Mouse (Mus musculus) right cerebral cortex, adult 18-20 months (tissue): ENCODE data around the gene Ube2e3.

Experiments
- DNase-seq: peaks from one replicate; pipeline ENCODE4 v3.0.0; 2022; ENCODE audit warnings: mixed read lengths

Ube2e3 gene

GRCm38 (mm10) chr2:78867726-78868510 is at the start of gene Ube2e3:
Gene Ube2e3, plus strand, starts transcription at chr2:78868124.
- no peak for DNase-seq

- no peak for DNase-seq
These were observed 38.0 kb upstream of the Ube2e3 start for GRCm38 (mm10) chr2:78829887-78830286.

GRCm38 (mm10) chr2:78841494-78842224 is 26.3 kb upstream of the Ube2e3 start:
- DNase-seq = no peak

GRCm38 (mm10) chr2:78844365-78844764 is 23.6 kb upstream of the Ube2e3 start:
- no peak for DNase-seq

- no peak for DNase-seq
These were observed 22.6 kb upstream of the Ube2e3 start for GRCm38 (mm10) chr2:78845274-78845673.

- DNase-seq = no peak
These were observed 22.2 kb upstream of the Ube2e3 start for GRCm38 (mm10) chr2:78845717-78846116.

- no peak for DNase-seq
These were observed 13.6 kb upstream of the Ube2e3 start for GRCm38 (mm10) chr2:78854315-78854714.

- DNase-seq = no peak
These were observed 9.3 kb upstream of the Ube2e3 start for GRCm38 (mm10) chr2:78858628-78859027.

- DNase-seq = no peak
These were observed 8.4 kb upstream of the Ube2e3 start for GRCm38 (mm10) chr2:78859266-78860087.

GRCm38 (mm10) chr2:78860088-78860372 is 7.9 kb upstream of the Ube2e3 start:
- no peak for DNase-seq

GRCm38 (mm10) chr2:78864116-78864515 is 3.8 kb upstream of the Ube2e3 start:
- no peak for DNase-seq

GRCm38 (mm10) chr2:78864866-78865265 is 3.1 kb upstream of the Ube2e3 start:
- DNase-seq = no peak

- DNase-seq = peak; percentile 63
These were observed 559 bp downstream of the Ube2e3 start for GRCm38 (mm10) chr2:78868511-78868854.

GRCm38 (mm10) chr2:78868951-78869720 is 1.2 kb downstream of the Ube2e3 start:
- DNase-seq = peak; percentile 80

- DNase-seq = no peak
These were observed 2.0 kb downstream of the Ube2e3 start for GRCm38 (mm10) chr2:78869721-78870442.

- DNase-seq = peak; percentile 13
These were observed 2.6 kb downstream of the Ube2e3 start for GRCm38 (mm10) chr2:78870443-78871025.

GRCm38 (mm10) chr2:78871971-78872860 is 4.3 kb downstream of the Ube2e3 start:
- peak; percentile 17 for DNase-seq

GRCm38 (mm10) chr2:78873946-78874345 is 6.0 kb downstream of the Ube2e3 start:
- DNase-seq = no peak

- no peak for DNase-seq
These were observed 8.1 kb downstream of the Ube2e3 start for GRCm38 (mm10) chr2:78876002-78876401.

- DNase-seq = no peak
These were observed 14.1 kb downstream of the Ube2e3 start for GRCm38 (mm10) chr2:78882068-78882467.
